Mouse (Mus musculus): ENCODE measurements around the gene Zfp668. TPM values are rescaled to one million over a fixed set of nuclear protein-coding genes. Genes with fewer than 3 reads are reported as not detected.
"Not testable (repeated sequence)": the region's sequence is repeated elsewhere in the genome, so short reads cannot be mapped to it uniquely, and the experiment has no call there.

Gene Zfp668
- 1 to 10 TPM; 5.4 to 9.5 TPM for total RNA-seq (2021)
- long read RNA-seq, experiment 1, full-length matches to known transcripts = 3 of 6 reads
- long read RNA-seq, experiment 1, partial matches to known transcripts = 1 of 6 reads
- long read RNA-seq, experiment 1, other reads (novel, unspliced or antisense) = 2 of 6 reads
- long read RNA-seq, experiment 2, full-length matches to known transcripts = 4 of 5 reads
- long read RNA-seq, experiment 2, partial matches to known transcripts = 0 of 5 reads
- long read RNA-seq, experiment 2, other reads (novel, unspliced or antisense) = 1 of 5 reads

DNA sequence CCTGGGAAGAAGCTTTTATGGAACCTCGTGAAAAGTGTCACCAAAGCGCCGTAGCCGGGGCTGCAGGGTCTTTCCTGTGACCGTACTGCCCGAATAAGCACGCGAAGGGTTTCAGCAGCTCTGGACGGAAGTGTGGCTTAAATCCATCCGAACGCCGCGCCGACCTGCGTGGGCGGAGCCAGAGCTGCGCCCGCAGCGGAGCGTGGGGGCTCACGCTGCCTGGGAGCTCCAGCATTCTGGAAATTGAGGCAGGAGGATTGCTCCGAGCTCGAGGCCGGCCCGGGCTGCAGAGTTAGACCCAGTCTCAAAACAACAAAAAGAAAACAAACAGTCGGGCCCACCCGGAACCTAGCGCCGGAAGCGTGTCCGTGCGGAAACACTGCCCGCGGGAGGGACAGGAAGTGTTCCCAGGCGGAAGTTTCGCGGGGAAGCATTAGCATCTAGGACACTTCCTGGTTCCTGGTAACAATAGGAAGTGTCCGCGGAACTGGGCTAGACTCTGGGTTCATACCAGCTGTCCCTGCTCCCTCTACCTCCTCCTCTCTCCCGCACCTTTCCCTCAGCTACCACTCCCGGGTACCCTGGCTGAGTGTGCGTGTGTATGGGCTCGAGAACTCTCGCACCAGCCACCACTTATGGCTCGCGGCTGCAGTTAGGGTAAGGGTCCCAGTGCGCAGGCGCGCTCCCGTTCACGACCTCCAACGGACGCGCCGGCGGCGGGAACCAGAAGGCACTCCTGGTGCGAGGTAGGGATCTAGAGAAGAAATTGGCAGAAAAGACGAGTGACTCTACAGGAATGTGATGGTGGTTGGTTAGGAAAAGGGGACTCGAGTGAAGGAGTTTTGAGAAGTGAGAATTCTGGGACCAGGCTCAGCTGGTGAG, at the start of gene Zfp668:
Zfp668 (minus strand) TSS at position 362 of the 882 bp plus-strand sequence.
- peak; percentile 93 for DNase-seq

DNA sequence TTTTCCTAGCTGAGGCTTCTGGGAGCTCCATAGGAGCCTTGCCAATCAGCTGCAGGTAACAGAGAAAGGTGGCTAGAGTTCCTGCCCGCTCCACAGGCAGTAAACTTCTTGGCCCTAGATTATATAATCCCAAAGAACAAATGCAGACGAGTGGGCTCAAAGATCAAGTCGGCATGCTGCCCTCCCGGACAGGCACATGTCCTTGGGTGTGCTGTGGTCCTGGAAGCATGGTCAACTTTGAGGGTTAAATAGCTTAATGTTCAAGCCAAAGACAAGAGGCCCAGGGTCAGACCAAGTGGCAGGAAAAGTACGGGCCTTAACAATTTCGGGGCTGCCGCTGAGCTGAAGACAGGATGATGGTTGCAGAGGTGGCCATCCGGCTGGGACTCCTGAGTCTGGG, 49.4 kb upstream of the Zfp668 start:
- no peak for DNase-seq

DNA sequence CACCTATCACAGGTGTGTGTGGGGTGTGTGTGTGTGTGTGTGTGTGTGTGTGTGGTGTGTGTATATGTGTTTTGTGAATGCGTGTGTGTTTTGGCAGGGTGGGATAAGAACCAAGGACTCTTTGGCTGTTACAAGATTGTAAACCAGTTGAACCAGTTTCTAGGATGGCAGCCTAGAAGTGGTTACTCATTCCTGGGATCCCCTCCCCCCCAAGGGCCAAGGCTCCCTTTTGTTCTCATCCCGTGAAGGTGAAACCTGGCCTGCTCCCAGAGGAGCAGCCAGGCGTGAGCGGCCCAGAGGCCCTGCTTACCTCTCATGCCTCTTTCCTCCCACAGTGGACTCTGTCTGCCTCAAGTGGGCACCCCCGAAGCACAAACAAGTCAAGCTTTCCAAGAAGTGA, 48.6 kb upstream of the Zfp668 start:
- DNase-seq = no peak

DNA sequence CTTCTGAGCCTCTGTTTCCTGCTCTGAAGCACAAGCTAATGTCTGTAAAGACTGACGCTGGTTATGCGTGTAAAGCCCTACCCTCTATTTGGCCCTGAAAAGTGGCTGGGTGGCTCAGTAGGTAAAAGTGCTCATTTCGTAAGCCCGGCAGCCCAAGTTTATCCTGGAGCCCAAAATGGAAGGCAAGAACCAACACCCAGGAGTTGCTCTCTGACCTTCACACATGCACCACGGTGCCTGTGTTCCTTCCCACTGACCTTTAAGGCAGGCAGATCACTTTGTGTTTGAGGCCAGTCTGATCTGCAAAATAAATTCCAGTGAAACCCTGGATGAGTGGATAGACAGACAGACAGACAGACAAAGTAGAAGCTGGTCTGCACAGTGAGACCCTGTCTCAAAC, 47.1 kb upstream of the Zfp668 start:
- DNase-seq = no peak

DNA sequence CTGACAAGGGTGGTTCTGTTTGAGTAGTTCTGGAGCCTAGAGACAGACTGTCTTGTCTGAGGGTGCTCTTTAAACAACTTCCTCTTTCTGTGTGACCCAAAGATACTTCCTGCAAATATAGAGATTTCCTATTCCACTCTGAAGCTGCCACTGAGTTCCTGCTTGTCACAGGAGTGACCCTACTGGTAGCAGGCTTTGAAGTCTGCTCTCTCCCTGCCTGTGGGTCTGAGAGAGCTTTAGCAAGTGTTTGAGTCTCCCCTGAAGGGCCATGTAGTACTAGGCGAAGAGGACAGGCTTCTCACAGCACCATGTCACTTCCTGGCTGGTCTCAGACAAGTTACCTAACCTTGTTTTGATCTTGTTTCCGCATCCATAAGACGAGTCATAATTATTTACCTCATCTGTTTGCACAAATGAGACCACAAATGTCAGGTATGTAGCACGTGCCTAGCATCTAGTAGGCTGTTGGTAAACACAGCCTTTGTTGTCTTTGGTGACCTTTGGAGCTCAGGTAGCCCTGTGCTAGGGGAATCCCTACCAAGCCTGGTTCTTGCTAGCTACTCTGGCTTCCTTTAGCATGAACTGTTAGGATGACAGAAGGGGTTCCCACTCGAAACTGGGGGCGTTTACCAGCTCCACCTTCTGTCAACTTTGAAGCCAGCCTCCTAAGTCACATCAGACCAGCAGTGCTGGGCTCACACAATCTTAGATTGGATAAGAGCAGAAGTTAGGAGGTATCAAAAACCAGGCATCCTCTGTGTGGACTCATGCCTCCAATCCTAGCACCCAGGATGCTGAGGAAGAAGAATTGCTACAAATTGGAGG, 46.0 kb upstream of the Zfp668 start:
- DNase-seq = no peak

DNA sequence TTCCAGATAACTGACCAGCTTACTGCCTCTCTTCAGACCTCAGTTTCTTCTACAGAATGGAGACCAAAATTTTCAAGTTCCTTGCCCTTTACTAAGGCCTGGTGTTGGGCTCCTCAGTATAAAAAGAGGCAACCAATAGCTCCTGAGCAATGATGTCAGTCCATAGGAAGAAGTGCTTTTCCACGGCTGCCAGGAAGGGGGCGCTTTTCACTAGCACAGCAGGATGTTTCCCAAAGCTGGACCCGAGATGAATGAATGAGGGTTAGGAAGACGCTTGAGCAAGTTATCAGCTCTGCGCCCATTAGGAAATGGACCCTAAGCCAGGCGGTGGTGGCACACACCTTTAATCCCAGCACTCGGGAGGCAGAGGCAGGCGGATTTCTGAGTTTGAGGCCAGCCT, 44.9 kb upstream of the Zfp668 start:
- no peak for DNase-seq

DNA sequence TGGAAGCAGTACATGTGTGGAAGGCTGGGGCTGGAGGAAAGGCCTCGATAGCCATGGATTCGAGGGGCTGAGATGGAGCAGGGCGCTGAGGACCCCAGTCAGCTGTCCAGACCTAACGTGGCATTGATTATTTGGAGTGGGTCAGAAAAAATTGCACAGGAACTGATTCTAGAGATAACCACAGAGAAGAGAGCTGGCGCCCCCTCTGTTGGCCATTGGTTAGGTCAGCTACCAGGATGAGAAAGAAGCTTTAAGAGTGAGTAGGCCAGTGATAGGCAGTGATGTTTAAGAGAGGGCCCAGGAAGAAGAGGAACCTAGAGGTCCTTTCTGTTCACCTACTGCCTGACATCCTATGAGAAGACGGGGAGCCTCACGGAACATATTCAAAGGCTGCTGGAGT, 42.7 kb upstream of the Zfp668 start:
- DNase-seq = no peak

DNA sequence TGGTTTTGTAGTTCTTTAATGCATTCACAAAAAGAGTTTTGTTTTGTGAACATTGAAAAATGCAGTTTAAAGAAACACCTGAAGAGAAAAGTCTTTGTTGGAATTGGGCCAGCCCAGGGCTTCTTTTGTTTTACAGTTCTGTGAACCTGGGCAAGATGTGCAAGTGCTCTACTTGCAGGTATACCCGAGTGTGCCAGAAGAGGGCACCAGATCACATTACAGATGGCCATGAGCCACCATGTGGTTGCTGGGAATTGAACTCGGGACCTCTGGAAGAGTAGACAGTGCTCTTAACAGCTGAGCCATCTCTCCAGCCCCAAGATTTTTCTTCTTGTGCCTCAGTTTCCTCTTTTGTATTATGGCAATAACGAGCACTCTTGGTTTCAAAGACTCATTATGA, 41.6 kb upstream of the Zfp668 start:
- peak; percentile 65 for DNase-seq

DNA sequence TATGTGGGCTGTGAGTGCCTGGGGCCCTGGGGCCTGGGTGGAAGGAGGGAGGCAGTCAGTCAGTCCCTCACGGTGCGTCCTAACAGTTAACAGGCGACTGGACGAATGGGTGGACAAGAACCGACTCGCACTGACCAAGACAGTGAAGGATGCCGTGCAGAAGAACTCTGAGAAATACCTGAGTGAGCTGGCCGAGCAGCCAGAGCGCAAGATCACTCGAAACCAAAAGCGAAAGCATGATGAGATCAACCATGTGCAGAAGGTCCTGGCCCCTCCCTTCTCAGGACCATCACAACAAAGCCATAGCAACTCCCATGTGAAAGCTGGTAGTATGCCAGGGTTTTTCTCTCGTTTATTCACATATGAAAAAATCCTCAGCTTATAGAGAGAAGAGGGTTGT, 38.7 kb upstream of the Zfp668 start:
- DNase-seq = no peak

DNA sequence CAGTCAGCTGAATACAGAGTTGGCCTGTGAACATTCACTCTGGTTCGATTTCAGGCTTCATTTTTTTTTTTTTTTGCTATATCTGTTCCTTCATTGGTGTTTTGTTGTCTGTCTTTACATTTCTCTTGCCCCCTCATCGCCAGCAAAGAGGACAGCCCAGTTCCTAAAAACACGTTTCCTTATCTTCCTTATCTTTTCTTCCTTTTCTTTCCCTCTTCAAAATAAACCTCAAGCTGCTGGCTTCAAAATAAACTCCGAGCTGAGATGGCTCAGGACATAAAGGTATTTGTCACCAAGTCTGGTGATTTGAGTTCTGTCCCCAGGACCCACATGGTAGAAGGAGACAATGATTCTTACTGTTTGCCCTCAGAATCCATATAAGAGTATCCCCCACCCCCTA, 36.3 kb upstream of the Zfp668 start:
- no peak for DNase-seq

DNA sequence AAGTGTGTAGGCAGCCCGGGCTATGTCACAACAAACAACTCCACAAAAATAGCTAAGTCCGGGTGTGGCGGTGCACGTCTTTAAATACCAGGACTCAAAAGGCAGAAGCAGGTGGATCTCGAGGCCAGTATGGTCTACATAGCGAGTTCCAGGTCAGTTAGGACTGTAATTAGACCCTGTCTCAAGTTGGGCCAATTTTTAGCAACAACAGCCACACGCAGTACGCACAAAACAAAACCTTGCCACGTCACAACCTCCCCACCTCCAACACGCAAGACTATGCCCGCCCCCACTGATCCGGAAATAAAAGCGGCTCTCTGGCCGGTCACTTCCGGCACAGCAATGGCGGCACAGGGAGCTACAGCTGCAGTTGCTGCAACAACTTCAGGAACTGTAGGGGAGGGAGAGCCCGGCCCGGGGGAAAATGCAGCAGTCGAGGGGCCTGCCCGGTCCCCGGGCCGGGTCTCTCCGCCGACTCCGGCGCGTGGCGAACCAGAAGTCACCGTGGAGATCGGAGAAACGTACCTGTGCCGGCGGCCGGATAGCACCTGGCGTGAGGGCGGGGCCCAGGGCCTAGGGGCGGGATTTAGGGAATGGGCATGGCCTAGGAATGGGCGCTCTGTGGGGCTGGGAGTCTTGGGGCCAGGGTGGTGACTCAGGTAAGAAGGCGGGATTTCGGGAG, 35.7 kb upstream of the Zfp668 start, which contains the start of gene Kat8:
Kat8 (plus strand) TSS at position 327 of the 682 bp plus-strand sequence.
- DNase-seq = peak; percentile 95

DNA sequence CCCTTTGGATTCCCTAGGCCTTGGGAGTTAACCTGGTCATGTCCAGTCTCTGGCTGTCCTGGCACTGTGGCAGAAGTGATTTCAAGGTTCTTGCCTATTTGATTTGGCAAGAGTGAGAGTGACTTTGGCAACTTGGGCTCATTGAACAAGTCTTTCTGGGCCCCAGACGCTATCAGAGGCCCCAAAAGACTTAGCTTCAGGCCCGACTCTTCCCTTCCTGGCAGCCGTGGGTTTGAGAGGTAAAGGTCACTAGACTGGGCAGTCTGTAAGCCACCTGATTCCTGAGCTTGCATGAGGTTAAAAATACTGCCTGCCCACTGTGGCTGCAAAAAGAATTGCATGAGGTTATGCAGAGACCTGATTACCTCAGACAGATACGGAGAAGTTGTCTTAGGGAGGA, 32.0 kb upstream of the Zfp668 start:
- DNase-seq = peak; percentile 47

DNA sequence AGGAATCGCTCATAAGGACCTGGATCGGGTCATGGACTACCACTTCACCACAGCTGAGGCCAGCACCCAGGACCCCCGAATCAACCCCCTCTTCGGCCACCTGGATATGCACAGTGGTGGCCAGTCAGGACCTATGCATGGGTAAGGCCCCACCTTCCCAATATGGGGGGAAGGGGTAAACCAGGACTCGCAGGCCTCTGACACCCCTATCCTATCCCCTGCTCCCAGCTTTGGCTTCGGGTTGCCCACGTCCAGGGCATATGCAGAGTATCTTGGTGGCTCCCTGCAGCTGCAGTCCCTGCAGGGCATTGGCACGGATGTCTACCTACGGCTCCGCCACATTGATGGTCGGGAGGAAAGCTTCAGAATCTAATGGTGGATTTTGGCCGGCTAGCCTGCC, 31.3 kb upstream of the Zfp668 start:
- DNase-seq = no peak

DNA sequence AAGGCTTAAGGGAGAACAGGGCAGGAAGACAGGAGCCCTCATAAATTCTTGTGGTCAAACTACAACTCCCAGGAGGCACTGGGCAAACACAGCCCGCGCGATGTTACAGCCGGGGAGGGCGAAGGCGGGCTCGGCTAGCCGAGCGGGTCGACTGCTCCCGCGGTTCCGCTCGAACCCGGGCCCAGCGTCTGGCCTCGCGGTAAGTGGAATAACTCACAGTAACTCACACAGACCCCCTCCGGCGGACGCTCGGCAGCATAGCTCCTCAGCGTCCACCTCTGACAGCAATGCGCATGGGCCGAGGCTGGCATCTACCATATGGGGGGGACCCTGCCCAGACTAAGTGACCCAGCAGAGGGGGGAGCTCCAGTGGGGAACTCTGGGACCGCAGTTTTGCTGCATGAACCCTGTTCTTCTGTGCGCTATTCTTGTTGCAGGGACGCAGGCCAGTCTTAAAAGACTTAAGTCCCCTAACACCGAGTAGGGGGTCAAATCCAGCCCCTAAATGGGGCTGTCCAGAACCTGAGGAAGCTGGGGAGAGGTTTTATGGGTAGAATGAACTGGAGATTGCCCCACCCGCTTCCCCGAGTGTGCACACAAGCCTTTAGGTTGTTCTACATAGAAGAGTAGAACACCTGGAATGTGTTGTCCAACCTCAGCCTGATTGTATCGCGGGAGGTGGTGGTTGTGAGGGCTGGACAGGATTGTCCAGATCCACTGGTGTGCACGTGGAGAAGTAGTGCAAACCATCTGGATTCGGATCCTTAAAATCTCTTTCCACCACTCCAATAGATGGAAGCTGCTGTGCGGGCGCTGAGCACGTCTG, 27.6 kb upstream of the Zfp668 start, which contains the start of gene Bckdk:
Bckdk (plus strand) TSS at position 112 of the 826 bp plus-strand sequence.
- peak; percentile 85 for DNase-seq

DNA sequence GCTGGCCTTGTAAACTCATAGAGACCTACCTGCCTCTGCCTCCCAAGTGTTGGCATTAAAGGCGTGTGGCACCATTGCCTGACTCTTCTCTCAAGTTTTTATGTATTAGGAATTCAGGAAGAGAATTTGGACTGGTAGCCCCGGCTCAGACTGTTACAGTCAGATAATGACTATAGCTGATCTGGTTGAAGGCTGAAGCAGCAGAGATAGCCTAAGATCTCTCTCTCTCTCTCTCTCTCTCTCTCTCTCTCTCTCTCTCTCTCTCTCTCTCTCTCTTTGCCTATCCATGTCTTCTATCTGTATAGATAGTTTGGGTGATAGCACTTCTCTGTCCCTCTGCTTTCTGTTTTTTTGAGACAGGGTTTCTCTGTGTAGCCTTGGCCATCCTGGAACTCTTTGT, 25.1 kb upstream of the Zfp668 start:
- no peak for DNase-seq

DNA sequence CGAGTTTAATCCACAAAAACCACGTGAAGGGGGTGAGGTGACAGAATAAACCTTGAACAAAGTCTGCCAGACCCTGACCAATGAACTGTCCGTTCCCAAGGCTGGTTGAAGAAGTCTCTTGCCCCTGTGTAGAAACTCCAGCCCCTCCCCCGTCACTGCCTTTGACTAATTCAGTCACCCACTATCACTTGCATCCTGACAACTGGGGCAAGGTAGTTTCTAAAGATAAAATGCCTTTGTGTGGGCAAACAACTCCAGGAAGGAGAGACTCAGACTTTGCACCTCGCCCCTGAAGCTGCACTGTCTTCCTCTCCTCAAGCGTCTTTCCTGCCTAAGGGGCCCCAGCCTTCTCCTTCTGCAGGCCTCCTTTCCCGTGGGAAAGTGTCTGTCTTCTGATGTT, 23.4 kb upstream of the Zfp668 start:
- DNase-seq = no peak

DNA sequence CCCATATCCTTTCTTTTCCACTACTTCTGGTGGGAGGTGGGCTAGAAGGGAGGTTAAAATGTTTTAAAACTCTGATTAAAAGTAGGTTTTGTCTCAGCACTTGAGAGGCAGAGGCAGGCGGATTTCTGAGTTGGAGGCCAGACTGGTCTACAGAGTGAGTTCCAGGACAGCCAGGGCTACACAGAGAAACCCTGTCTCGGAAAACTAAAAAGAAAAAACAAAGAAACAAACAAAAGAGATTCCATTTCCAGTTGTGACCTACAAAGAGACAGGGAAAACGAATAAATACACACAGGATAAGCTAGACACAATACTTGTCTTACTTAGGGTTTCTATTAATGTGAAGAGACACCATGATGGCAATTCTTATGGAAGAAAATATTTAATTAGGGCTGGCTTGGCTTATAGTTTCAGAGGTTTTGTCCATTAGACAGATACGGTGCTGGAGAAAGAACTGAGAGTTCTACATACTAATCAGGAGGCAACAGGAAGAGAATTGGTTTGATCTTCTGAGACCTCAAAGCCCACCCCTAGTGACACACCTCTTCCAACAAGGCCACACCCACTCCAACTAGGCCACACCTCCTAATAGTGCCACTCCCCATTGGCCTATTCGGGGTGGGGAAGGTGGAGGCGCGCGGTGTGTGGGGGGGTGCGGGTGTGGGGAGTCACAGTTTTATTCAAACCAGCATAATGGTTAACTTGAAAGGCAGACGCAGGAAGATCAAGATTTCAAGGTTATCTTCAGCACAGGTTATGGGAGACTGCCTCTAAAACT, 21.7 kb upstream of the Zfp668 start:
- DNase-seq = no peak

DNA sequence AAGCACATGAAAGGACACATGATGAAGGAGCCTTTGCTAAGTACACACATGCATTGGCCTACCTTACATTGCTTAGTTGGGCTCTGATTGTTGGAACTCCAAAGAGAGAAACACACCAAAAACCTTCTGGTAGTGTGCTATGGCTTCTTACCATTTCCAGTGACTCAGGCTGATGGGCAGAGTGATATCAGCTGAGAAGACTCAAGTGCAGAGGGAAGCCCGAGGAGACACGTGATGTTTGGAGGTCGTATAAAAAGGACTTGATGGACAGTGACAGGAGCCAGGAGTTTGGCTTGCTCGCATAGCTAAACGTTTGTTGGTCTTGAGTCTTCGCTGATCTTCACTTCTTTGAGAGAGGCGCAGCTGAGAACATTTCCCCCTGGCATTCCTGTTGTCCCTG, 20.9 kb upstream of the Zfp668 start:
- no peak for DNase-seq

DNA sequence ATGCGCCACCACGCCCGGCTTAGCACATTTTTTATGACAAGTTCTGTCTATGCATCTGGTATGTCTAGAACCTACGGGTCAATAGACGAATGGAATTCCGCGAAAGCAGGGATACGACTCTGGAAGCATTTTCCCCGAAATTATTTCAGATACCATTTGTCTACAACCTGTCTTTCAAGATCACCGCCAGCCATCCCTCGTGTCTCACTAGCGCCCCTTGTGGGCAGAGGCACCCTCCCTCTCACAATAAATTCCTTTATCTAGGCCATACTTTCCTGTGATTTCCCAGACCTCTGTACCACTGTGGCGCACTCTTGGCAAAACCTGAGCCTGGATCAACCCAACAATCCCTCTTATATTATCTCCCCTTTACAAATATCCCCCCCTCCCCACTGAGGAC, 19.8 kb upstream of the Zfp668 start:
- DNase-seq = peak; percentile 69

DNA sequence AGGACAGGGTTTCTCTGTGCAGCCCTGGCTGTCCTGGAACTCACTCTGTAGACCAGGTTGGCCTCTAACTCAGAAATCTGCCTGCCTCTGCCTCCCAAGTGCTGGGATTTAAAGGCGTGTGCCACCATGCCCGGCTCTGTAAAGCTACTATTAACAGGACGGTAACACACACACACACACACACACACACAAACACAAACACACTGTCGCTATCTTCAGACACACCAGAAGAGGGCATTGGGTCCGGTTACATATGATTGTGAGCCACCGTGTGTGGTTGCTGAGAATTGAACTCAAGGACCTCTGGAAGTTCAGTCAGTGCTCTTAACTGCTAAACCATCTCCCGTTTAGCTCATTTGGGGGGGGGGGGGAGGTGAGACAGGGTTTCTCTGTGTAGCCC, 19.3 kb upstream of the Zfp668 start:
- DNase-seq = not testable (repeated sequence)

All from adrenal gland, postnatal 10 days (tissue).